Mouse (Mus musculus) left cerebral cortex, postnatal 36 days (tissue): ENCODE measurements around the gene Tbc1d17. TPM values are rescaled to one million over a fixed set of nuclear protein-coding genes. Genes with fewer than 3 reads are reported as not detected.

Experiments
- DNase-seq, 2 experiments: peaks; one replicate each; pipeline ENCODE4 v3.0.0; 2021 to 2022; ENCODE audit warnings: low spot score in 2 of 2, mixed read lengths in 1 of 2
- intact Hi-C: fragments of 180-260 bp; cut with DNase I; formaldehyde crosslinking; loops from one replicate; pipeline ENCODE4 v1.15.1; 2025
- microRNA-seq: library from miRNA; unstranded; fragments of <30 nt; microRNA quantifications from one replicate; pipeline ENCODE4 v1.2.0, GENCODE M21; 2022
- total RNA-seq, 2 experiments: library from RNA; stranded (reverse); gene quantifications; 2 replicates each; pipeline ENCODE4 v1.2.3; 2021

Gene Tbc1d17
- total RNA-seq, 2 experiments from 2014 or later: 71.9 to 75.6 TPM

DNA sequence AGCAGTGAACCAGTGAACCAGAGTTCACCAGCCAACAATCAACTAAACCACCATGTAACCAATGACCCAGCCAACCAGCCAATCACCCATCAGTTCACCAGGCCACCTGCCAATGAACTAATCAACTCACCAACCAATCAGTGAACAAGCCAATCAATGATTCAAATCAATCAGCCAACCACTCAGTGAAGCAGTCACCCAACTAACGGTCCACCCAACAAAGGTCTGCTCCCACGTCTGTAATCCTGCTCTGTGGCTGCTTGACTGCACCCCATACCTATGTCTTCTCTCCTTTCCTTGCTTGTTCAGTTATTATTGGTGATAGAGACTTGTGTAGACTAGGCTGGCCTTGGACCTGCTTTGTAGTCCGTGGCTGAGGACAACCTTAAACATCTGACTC, 34.9 kb downstream of the Tbc1d17 start:
- intact Hi-C loops: no loop called here

DNA sequence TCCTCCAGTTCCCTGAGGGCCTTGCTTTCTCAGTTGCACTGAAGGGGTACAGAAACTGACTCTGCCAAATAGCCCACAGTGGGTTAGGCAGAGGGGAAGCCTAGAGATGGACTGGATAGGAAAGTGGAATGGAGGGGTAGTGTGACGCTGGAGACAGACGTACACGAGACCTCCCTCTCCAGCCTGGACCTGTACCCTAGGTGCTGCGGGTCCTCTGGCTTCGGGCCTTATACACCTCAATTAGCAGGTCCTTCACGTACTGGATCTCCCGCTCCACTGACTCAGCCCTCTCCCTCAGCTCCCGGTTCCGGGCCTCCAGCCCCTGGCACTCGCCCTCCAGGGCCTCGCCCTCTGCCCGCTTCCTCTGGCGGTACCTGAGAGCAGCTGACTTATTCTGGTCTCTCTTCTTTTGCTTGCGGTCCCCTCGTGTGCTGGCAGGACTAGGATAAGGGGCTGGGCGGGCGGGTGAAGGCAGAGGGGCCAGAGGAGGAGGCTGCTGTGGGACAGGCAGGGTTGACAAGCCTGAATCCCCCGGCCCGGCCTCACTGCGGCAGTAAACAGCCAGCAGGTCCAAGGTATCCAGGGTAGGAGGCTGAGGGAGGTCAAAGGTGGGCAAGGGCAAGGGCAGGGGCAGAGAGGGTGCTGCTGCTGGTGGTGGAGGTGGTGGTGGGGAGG, 36.1 kb downstream of the Tbc1d17 start:
- no peak for DNase-seq
- intact Hi-C loops: no loop called here

More for the DNA sequence above, 34.9 kb downstream of the Tbc1d17 start:
- no peak for DNase-seq

DNA sequence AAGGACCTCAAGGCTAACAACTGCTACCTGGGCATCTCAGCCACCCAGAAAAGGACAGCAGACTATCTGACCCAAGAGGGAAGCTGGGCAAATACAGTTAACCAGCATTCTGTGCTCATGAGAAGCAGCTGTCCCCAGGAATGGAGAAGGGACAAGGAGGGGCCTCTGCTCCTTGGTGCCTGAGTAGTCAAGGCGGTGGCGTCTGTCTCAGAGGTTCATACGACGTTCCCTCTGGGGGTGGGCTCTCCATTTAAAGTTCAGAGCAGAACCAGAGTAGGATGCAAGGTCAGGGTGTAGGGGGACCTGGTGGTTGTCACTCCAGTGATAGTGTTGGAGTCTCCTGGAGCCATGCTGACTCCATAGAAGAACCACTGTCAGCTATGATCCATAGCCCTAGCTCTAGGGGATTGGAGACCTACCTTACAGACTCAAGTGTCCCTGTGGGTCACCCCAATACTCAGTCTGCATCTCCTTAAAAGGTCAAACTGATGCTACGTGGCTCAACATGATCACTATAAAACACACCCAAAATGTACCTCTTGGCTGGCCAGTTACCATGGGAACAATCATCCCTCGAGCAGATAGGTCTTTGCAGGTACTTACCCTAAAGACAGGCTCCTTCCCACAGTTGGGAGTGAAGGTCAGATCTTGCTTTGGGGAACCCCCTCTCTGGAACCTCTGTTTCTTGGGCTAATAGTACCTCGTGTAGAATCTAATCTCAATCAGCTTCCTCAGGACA, 37.9 kb downstream of the Tbc1d17 start:
- no peak for DNase-seq
- intact Hi-C loops: no loop called here

DNA sequence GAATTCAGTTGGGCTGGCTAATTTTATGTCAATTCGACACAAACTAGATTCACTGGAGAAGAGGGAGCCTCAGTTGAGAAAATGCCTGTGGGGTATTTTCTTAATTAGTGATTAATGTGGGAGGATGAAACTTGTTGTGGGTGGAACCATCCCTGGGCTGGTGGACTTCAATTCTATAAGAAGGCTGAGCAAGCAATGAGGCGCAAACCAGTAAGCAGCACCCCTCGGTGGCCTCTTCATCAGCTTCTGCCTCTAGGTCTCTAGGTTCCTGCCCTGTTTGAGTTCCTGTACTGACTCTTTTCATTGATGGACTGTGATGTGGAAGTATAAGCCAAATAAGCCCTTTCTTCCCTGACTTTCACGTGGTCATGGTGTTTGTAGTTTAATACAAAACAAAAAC, 38.5 kb downstream of the Tbc1d17 start:
- DNase-seq: no peak
- intact Hi-C loops: no loop called here

DNA sequence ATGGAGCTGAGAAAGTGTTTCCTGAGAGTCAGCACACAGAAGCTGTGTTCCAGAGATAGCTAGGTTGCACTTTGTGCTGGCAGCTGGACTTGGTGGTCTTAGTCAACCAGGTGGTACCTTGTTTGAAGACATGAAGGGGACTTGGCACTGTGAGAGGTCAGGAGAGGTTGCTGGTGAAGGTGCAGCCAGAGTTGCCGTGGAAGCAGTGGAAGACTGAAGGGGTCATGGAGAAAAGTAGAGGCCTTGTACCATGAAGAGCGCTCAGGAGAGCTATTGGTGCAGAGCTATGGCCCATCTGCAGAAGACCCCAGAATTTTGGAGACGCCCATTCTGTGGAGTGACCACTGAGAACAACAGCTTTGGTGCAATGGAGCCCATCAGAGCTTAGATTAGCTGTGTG, 39.4 kb downstream of the Tbc1d17 start:
- intact Hi-C loops: no loop called here
- no peak for DNase-seq

DNA sequence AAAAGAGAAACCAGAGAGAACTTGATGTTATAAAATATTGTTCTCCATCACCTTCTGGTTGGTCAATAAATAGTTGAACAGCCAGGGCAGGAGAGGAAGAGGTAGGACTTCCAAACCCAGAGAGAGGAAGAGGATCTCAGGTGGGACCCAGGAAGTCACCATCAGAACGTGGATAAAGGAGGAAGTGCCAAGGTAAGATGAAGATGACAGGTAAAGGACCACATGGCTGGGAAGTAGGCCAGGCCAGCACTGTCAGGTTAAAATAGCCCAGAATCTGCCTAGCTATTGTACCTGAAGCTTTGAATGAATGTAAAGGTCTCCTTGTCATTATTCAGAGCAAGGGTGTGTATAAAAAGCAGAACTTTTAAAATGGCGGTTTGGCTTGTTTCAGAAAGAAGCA, 40.0 kb downstream of the Tbc1d17 start:
- intact Hi-C loops: no loop called here
- DNase-seq: no peak

DNA sequence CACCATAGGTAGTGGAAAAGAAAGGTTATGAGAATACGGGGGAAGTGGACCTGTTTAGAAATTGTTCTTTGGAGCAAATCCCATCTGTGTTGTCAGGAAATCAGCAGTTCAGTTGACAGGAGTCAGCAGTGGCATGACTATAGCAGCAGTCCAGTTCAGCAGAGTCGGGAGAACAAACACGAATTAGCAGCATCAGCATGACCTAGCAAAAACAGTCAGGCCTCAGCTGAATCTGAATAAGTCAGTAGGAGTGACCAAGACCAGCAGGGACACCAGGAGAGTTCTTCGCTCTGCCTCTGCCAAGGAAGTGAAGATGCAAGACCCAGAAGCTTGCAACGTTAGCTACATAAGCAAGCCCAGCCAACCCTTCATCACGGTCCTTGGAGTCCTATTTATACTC, 56.1 kb downstream of the Tbc1d17 start:
- intact Hi-C loops: no loop called here
- DNase-seq: no peak

DNA sequence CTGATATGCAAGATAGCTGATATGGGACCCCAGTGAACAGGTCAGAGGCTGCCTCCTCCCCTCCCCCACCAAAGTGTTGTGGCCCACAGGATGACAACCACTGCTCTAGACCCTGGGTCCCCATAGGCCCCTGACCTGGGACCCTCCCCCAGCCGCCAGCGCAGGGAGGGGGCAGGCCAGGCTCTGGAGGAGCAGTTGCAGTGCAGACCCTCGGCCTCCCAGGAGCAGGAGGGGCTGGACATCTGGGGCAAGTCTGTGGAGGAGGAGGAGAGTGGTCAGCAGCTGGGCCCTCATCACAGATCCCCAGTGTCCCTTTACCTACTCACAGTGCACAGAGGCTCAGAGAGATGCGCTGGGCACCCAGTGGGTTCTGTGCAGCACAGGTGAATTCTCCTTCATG, 58.8 kb downstream of the Tbc1d17 start:
- intact Hi-C loops: no loop called here
- DNase-seq: no peak

DNA sequence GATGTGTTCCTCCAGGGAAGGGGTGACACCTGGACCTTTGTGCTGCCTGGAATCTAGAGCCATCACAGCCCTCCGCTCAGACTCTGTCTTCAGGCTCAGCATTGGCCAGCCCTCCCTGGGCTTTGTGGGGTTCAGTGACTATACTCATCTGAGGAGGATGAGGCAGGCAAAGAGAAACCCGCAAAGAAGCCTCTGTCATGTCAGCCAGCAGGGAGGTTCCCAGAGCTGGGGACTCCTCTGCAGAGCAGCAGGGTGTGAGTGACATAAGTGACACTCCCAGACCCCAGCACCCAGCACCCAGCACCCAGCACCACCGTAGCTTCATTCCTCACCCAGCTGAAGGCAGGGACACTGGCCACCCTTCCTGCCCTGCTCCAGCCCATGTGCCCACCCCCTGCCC, 59.3 kb downstream of the Tbc1d17 start:
- intact Hi-C loops: loop anchor here (5.0 kb wide), 1 partner anchor 77 kb away; no protein-coding TSS in a partner anchor

More for the DNA sequence above, 59.3 kb downstream of the Tbc1d17 start:
- no peak for DNase-seq

Small RNAs within 50 kb of the gene (microRNA-seq; reads per million reads assigned to microRNA genes)
- not detected for gene Mir707

Other genes starting within 250 kb of the Tbc1d17 start
- 10 to 100 TPM; 17.7 to 20.6 TPM for gene Myh14, start 178.2 kb downstream of the Tbc1d17 start, total RNA-seq
- gene Izumo2, start 140.3 kb downstream of the Tbc1d17 start, total RNA-seq: not detected
- gene Vrk3, start 100.7 kb downstream of the Tbc1d17 start, total RNA-seq: 10 to 100 TPM; 28.1 to 29.4 TPM
- under 1 TPM; 0.32 to 0.36 TPM for gene Zfp473, start 98.0 kb downstream of the Tbc1d17 start, total RNA-seq
- 10 to 100 TPM; 28.1 to 32.2 TPM for gene Nup62, start 33.0 kb downstream of the Tbc1d17 start, total RNA-seq
- 1 to 10 TPM; 2.2 to 2.4 TPM for gene Il4i1, start 32.7 kb downstream of the Tbc1d17 start, total RNA-seq
- gene Atf5, start 32.4 kb downstream of the Tbc1d17 start, total RNA-seq: 10 to 100 TPM; 22.2 to 26.5 TPM
- gene Akt1s1, start 88 bp downstream of the Tbc1d17 start, total RNA-seq: 10 to 100 TPM; 67.7 to 73.6 TPM
- gene Pnkp, start 8.1 kb upstream of the Tbc1d17 start, total RNA-seq: 10 to 100 TPM; 26.8 TPM
- 100 to 1,000 TPM; 284 to 285 TPM for gene Ptov1, start 20.7 kb upstream of the Tbc1d17 start, total RNA-seq
- 10 to 100 TPM; 91.7 to 98.1 TPM for gene Med25, start 43.6 kb upstream of the Tbc1d17 start, total RNA-seq
- gene Fuz, start 47.0 kb upstream of the Tbc1d17 start, total RNA-seq: 10 to 100 TPM; 18.2 to 20.6 TPM
- 100 to 1,000 TPM; 346 to 355 TPM for gene Ap2a1, start 80.4 kb upstream of the Tbc1d17 start, total RNA-seq
- gene Tsks, start 94.1 kb upstream of the Tbc1d17 start, total RNA-seq: 1 to 10 TPM; 1.4 to 3.4 TPM
- gene Cpt1c, start 125.8 kb upstream of the Tbc1d17 start, total RNA-seq: 10 to 100 TPM; 85.4 to 97.7 TPM
- 100 to 1,000 TPM; 143 to 145 TPM for gene Prmt1, start 137.5 kb upstream of the Tbc1d17 start, total RNA-seq
- 10 to 100 TPM; 29.2 to 38.7 TPM for gene Irf3, start 148.6 kb upstream of the Tbc1d17 start, total RNA-seq
- 1 to 10 TPM; 1.8 to 2.6 TPM for gene Bcl2l12, start 149.6 kb upstream of the Tbc1d17 start, total RNA-seq
- 100 to 1,000 TPM; 174 to 177 TPM for gene Scaf1, start 167.3 kb upstream of the Tbc1d17 start, total RNA-seq
- 10 to 100 TPM; 12.9 to 13.9 TPM for gene Rras, start 168.9 kb upstream of the Tbc1d17 start, total RNA-seq
- 10 to 100 TPM; 64.9 to 75.3 TPM for gene Prr12, start 203.8 kb upstream of the Tbc1d17 start, total RNA-seq
- 10 to 100 TPM; 59.7 to 63.7 TPM for gene Nosip, start 213.3 kb upstream of the Tbc1d17 start, total RNA-seq
- gene Prrg2, start 213.6 kb upstream of the Tbc1d17 start, total RNA-seq: 1 to 10 TPM; 5.4 to 7.4 TPM
- 1 to 10 TPM; 3.8 to 4.9 TPM for gene Rcn3, start 243.1 kb upstream of the Tbc1d17 start, total RNA-seq